Mouse (Mus musculus): ENCODE measurements at regions not wholly inside any gene's neighbourhood (a gene's known extent, or its start where the extent isn't known, plus 50 kb on each side); places are given as distances from the start of the nearest gene placed in this dataset.

- ATAC-seq (no peak), DNase-seq (ENCODE audit: low read depth, low spot score) (no peak)
- in situ Hi-C loops (cut with MboI; ENCODE audit: low pct_unique_long_range_greater_than_20kb) = no loop called here
- no peaks in the 10 kb centered on the region for H3K27me3 ChIP-seq
- TF ChIP-seq CTCF (IDR thresholded peaks at IDR 0.05) = no peak
- ChIA-PET CTCF (no interaction called here), POLR2A (interaction anchor here (1.4 kb wide), 1 partner anchor 10 kb away, joined by 4 read pairs; no protein-coding TSS in a partner anchor)
Observed at GRCm38 (mm10) chr2:128263880-128264279, 138.0 kb downstream of the Bcl2l11 start.

GRCm38 (mm10) chr2:128265014-128265990, 139.5 kb downstream of the Bcl2l11 start:
- no peaks in the 10 kb centered on the region for H3K27me3 ChIP-seq
- in situ Hi-C loops (cut with MboI; ENCODE audit: low pct_unique_long_range_greater_than_20kb) = no loop called here
- DNase-seq (ENCODE audit: low read depth, low spot score) = no peak
- no peak for ATAC-seq
- CTCF ChIA-PET = interaction anchor here (0.8 kb wide), 1 partner anchor 14 kb away, joined by 3 read pairs; no protein-coding TSS in a partner anchor
- TF ChIP-seq CTCF (IDR thresholded peaks at IDR 0.05) = no peak
- POLR2A ChIA-PET = interaction anchor here (0.6 kb wide), 1 partner anchor 10 kb away, joined by 5 read pairs; no protein-coding TSS in a partner anchor

- in situ Hi-C loops (cut with MboI; ENCODE audit: low pct_unique_long_range_greater_than_20kb) = no loop called here
Observed at GRCm38 (mm10) chr2:128270377-128271129, 144.7 kb downstream of the Bcl2l11 start.

GRCm38 (mm10) chr2:128272789-128273188, 147.0 kb downstream of the Bcl2l11 start:
- in situ Hi-C loops (cut with MboI; ENCODE audit: low pct_unique_long_range_greater_than_20kb) = no loop called here
- no peaks in the 10 kb centered on the region for H3K27me3 ChIP-seq
- ATAC-seq (no peak), DNase-seq (ENCODE audit: low read depth, low spot score) (no peak)
- POLR2A ChIA-PET = no interaction called here
- CTCF ChIA-PET = no interaction called here
- TF ChIP-seq CTCF (IDR thresholded peaks at IDR 0.05) = no peak

More at GRCm38 (mm10) chr2:128270377-128271129, 144.7 kb downstream of the Bcl2l11 start:
- ChIA-PET POLR2A (interaction anchor here (1.0 kb wide), 1 partner anchor 104 kb away, joined by 3 read pairs; no protein-coding TSS in a partner anchor), CTCF (interaction anchor here (0.8 to 0.9 kb wide), 2 partner anchors 10 to 15 kb away, joined by 3 read pairs; no protein-coding TSS in a partner anchor)
- no peak for TF ChIP-seq CTCF (IDR thresholded peaks at IDR 0.05)
- ATAC-seq (no peak), DNase-seq (ENCODE audit: low read depth, low spot score) (no peak)
- H3K27me3 ChIP-seq = no peaks in the 10 kb centered on the region

GRCm38 (mm10) chr2:128273292-128273691, 147.5 kb downstream of the Bcl2l11 start:
- no peaks in the 10 kb centered on the region for H3K27me3 ChIP-seq
- ATAC-seq (no peak), DNase-seq (ENCODE audit: low read depth, low spot score) (no peak)
- ChIA-PET CTCF (no interaction called here), POLR2A (no interaction called here)
- in situ Hi-C loops (cut with MboI; ENCODE audit: low pct_unique_long_range_greater_than_20kb) = no loop called here
- TF ChIP-seq CTCF (IDR thresholded peaks at IDR 0.05) = no peak

- ChIA-PET CTCF (interaction anchor here (1.4 to 2.7 kb wide), 2 partner anchors 10 to 33 kb away, joined by 3 to 8 read pairs; no protein-coding TSS in a partner anchor), POLR2A (no interaction called here)
- no peak for TF ChIP-seq CTCF (IDR thresholded peaks at IDR 0.05)
- in situ Hi-C loops (cut with MboI; ENCODE audit: low pct_unique_long_range_greater_than_20kb) = no loop called here
- no peaks in the 10 kb centered on the region for H3K27me3 ChIP-seq
- ATAC-seq (no peak), DNase-seq (ENCODE audit: low read depth, low spot score) (no peak)
Observed at GRCm38 (mm10) chr2:128276337-128276736, 150.5 kb downstream of the Bcl2l11 start.

GRCm38 (mm10) chr2:128277387-128278123, 151.7 kb downstream of the Bcl2l11 start:
- ChIA-PET CTCF (interaction anchor here (2.7 kb wide), 1 partner anchor 9 kb away, joined by 8 read pairs; no protein-coding TSS in a partner anchor), POLR2A (interaction anchor here (0.6 to 1.1 kb wide), 4 partner anchors 9 to 83 kb away, joined by 3 to 7 read pairs (median 4); no protein-coding TSS in a partner anchor)
- ATAC-seq (peak; percentile 31), DNase-seq (ENCODE audit: low read depth, low spot score) (peak; percentile 47)
- in situ Hi-C loops (cut with MboI; ENCODE audit: low pct_unique_long_range_greater_than_20kb) = no loop called here
- no peak for TF ChIP-seq CTCF (IDR thresholded peaks at IDR 0.05)
- H3K27me3 ChIP-seq = no peaks in the 10 kb centered on the region

- DNase-seq (ENCODE audit: low read depth, low spot score) (no peak), ATAC-seq (peak; percentile 17)
- ChIA-PET CTCF (no interaction called here), POLR2A (interaction anchor here (0.6 to 1.1 kb wide), 3 partner anchors 15 to 82 kb away, joined by 3 to 7 read pairs (median 3); no protein-coding TSS in a partner anchor)
- in situ Hi-C loops (cut with MboI; ENCODE audit: low pct_unique_long_range_greater_than_20kb) = no loop called here
- no peaks in the 10 kb centered on the region for H3K27me3 ChIP-seq
- TF ChIP-seq CTCF (IDR thresholded peaks at IDR 0.05) = no peak
Observed at GRCm38 (mm10) chr2:128278124-128278432, 152.2 kb downstream of the Bcl2l11 start.

GRCm38 (mm10) chr2:128278608-128279081, 152.8 kb downstream of the Bcl2l11 start:
- no peak for DNase-seq (ENCODE audit: low read depth, low spot score)
- in situ Hi-C loops (cut with MboI; ENCODE audit: low pct_unique_long_range_greater_than_20kb) = no loop called here
- CTCF ChIA-PET = no interaction called here
- POLR2A ChIA-PET = interaction anchor here (0.7 to 1.1 kb wide), 2 partner anchors 16 to 62 kb away, joined by 3 to 7 read pairs; no protein-coding TSS in a partner anchor
- no peaks in the 10 kb centered on the region for H3K27me3 ChIP-seq
- TF ChIP-seq CTCF (IDR thresholded peaks at IDR 0.05) = no peak
- ATAC-seq = no peak
